Mouse (Mus musculus) gastrocnemius, adult 2 months (tissue): ENCODE measurements around the gene Reln. TPM values are rescaled to one million over a fixed set of nuclear protein-coding genes. Genes with fewer than 3 reads are reported as not detected.

Experiments used
- DNase-seq: peaks from one replicate; pipeline ENCODE4 v3.0.0; 2022
- H3K27ac ChIP-seq: fragments of 200-600 bp; 2 replicates; pipeline ENCODE4 v1.8.1; 2022; ENCODE audit warnings: mild to moderate bottlenecking
- H3K4me3 ChIP-seq: fragments of 200-600 bp; 2 replicates; pipeline ENCODE4 v1.8.1; 2022; ENCODE audit warnings: mild to moderate bottlenecking, moderate library complexity
- CTCF ChIP-seq: fragments of 200-600 bp; IDR thresholded peaks from 2 replicates; pipeline ENCODE4 v1.8.1; 2022; ENCODE audit warnings: antibody characterized with exemption, mild to moderate bottlenecking, moderate library complexity
- intact Hi-C: fragments of 180-260 bp; cut with DNase I; formaldehyde crosslinking; loops from one replicate; pipeline ENCODE4 v1.15.1; 2025
- total RNA-seq, 2 experiments: library from RNA; stranded (reverse); gene quantifications; 2 replicates each; pipeline ENCODE4 v1.2.3; 2021

Gene Reln
- total RNA-seq, 2 experiments from 2014 or later = 1.8 to 2.8 TPM

DNA sequence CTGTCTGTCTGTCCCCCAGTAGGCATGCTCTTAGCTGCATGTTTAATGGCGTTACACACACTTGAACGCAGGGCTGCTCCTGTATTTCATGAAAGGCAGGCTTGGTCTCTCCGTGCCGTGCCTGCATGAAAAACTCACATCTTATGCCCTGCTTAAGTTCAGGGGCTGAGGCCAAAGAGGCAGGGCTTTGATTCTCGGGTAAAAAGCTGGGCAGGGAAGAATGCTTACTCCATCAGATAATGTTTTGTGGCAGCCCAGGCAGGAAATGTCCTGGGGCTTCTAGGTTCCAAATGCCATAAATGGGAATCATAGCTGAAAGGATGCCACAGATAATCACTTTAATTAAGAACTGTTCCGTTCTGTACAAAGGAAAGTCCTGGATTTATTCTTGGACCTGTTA, 226.0 kb downstream of the Reln start:
- no peak for TF ChIP-seq CTCF
- Histone ChIP-seq H3K4me3 (no peak overlapping the region), H3K27ac (no peak overlapping the region)
- DNase-seq = no peak
- intact Hi-C loops = no loop called here

DNA sequence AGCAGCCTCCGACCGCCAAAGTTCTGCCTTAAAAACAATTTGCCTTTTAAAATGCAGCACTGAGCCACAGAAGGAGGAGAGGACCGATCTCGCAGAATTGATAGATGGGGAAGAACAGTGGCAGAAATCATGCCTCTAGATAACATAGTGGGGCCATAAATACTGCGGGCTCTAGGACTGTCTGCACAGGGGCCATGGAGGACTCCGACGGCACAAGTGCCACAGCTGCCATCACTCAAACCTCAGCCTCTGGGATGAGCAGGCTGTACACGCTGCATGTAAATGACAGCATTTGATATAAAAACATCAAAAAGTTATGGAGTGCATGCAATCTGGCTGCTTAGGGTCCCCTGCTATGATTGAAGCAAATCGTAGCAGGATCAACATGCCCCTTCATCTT, 227.6 kb downstream of the Reln start:
- Histone ChIP-seq H3K27ac (no peak overlapping the region), H3K4me3 (no peak overlapping the region)
- no peak for DNase-seq
- TF ChIP-seq CTCF = no peak
- intact Hi-C loops = no loop called here

DNA sequence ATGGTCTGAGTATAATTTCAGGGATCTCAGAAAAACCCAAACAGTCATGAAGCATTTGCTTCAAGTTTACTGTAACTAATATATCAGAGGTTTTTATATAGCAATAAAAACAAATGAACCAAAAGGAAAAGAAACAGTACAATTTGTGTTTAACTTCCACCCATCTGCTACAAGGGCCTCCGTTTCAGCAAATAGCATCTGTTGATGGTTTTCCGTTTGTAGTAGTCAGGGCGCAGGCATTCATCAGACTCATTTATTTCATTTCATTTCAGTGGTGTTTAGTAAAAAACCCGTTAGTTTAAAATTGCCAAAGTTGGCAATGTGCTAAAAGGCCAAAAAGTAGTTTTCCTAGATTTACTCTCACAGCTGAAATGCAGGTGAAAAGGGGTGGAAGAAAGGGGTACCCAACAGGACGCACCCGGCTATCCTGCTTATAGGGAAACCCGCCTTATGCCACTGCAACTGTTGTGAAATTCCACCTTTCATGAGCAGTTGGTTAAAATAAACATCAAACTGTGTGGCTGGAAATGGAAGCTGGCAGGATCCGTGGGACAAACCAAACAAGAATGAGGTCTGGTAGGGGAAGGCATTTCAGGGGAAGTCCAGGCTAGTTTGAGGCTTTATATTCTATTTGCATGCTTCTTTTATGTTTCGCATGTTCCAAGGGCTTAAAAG, 237.6 kb downstream of the Reln start:
- DNase-seq = no peak
- intact Hi-C loops = no loop called here
- TF ChIP-seq CTCF = no peak
- Histone ChIP-seq H3K27ac (no peak overlapping the region), H3K4me3 (no peak overlapping the region)

DNA sequence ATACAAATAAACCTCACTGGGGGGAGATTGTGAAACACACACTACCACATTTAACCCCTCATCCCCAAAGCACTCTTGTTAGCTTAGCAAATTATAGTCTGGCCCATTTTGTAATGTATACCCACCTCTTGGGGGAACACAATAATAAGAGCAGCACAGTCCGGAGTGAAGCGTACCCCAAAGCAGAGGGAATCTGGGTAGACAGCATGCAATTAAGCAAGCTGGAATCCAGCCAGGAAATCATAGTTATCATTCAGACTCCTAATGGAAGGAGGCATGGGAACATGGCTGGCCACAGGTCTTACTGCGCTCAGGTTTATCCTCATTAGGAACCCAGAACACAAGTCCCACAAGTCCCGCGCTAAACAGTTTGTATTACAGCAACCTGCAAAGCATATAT, 249.5 kb downstream of the Reln start:
- no peak overlapping the region for H3K27ac ChIP-seq
- intact Hi-C loops = no loop called here
- H3K4me3 ChIP-seq = no peak overlapping the region
- no peak for TF ChIP-seq CTCF
- no peak for DNase-seq

DNA sequence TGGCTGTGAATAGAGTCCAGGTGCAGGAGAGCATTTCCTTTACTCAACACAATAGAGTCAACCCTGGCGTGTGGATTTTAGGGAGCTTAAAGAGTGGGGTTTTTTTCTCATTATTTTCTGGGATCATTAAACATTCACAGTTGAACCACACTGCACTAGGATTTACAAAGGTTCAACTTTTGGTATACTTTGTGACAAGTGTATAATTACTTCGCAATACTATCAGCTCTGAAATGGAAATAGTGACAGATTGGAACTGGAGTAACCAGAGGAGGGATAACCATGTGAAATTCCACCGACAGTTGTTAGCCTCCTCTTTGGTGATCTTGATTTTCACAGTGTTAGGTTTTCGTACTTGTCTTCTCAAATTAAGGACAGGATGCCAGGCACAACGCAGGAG, 250.5 kb downstream of the Reln start:
- intact Hi-C loops = no loop called here

DNA sequence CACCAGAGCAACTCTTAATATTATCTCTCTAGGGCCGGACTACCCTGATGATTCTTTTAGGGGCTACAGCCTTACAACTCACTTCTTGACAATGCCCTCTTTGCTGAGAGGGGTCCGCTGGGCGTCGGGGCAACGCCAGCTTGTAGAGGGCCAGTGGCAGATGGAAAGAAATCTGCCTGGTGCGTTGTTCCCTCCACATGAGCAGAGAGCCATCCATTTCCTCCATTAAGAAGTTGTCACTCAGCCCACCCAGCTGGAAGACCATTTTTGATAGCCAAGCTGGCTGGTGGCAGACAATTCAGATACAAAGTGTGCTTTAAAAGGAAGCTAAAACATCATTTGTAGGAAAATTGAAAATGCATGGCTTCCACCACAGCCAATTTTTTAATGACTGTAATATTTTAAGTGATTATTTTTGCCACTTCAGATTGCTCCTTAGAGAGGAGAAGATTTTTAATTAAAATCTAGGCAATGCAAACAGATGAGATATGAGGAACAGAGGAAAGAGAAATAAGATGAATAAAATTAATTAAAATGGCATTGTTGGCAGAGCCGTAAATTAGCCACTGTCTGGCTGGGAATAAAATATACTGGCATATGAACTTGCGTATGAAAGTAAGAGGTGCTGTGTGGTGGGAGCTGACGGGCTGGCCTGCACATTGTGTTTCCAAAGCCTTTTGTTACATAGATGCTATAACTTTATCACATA, 251.2 kb downstream of the Reln start:
- Histone ChIP-seq H3K4me3 (no peak overlapping the region), H3K27ac (no peak overlapping the region)
- intact Hi-C loops = no loop called here
- DNase-seq = no peak
- no peak for TF ChIP-seq CTCF

More for the DNA sequence above, 250.5 kb downstream of the Reln start:
- no peak overlapping the region for H3K4me3 ChIP-seq
- no peak for DNase-seq
- no peak for TF ChIP-seq CTCF
- H3K27ac ChIP-seq = no peak overlapping the region

DNA sequence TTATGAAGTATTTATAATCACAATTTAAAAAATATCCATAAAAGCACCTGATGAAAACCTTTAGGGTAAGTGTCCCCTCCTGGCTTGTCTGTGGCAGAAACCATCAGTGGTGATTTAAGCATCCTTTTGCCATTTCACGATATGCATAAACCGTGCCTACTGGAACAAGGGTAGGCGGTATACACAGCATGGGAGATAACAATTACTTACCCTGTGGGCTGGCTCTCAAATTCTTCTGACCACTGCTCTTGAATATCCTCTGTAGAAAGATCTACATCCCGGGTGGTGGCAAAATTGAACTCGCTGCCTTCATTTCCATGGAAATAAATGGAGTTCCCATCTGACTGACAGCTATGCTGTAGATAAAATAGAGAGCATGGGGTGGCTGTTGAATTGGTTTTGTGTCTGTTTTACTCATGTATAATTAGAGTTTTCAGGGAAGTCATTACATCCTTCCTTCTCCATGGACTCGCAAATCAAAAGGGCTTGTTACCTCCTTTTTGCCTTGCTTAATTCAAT, 264.0 kb downstream of the Reln start:
- DNase-seq = no peak
- intact Hi-C loops = no loop called here
- no peak overlapping the region for H3K4me3 ChIP-seq
- H3K27ac ChIP-seq = no peak overlapping the region
- TF ChIP-seq CTCF = no peak

DNA sequence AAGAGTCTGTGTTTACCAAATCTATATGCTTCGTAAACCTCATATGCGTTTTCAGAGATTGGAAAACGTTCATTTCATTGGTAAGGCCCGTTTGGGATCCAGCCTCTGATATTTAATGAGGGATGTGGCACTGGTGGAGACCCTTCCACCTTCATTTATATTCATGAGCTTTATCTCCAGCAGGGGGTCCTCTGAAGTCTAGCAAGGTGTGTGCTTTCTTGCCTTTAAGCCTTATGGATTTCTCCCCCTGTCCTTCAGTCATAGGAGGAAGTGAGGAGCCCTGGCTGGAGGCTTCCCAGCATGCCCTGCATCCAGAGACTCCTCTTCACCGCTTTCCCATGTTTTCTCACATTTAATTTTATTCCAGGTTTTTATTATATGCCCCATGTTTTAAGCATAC, 269.5 kb downstream of the Reln start:
- H3K4me3 ChIP-seq = no peak overlapping the region
- no peak for DNase-seq
- no peak overlapping the region for H3K27ac ChIP-seq
- intact Hi-C loops = no loop called here
- no peak for TF ChIP-seq CTCF

DNA sequence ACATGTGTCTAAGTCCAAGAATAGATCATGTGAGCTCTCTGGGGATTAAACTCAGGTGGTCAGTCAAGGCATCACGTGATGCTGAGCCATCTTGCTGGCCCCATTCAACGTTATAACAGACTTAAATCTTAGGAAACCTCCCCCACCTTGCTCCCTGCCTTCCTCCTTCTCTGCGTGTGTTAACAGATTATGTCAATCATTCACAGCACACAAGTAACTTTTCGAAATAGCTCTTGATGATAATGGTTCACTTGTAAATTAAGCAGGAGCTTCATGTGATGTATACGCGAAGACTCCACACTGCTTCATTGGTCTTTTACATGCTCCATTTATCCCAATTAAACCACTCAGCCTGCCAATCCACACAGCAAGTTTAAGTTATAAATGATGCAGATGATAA, 271.9 kb downstream of the Reln start:
- no peak for DNase-seq
- TF ChIP-seq CTCF = no peak

DNA sequence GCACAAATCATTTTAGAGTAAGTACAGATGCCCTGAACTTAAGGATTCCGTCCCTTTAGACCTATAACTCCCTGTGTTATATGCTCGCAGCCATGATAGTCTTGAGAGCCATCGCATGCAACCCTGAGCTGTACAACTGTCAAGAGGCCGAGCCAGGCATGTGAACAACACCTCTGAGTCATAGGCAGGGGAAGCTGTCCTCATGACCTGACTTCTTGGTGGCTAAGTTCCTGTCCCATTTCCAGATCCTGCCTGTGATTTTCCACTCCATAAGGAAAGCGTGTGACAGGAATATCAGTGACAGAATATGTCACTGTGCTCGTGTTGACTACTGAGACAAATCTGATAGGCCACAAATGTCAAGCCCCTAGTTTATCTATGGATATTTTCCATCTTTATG, 285.3 kb downstream of the Reln start:
- intact Hi-C loops = no loop called here
- Histone ChIP-seq H3K27ac (no peak overlapping the region), H3K4me3 (no peak overlapping the region)
- TF ChIP-seq CTCF = no peak
- DNase-seq = no peak

More for the DNA sequence above, 271.9 kb downstream of the Reln start:
- no peak overlapping the region for H3K4me3 ChIP-seq
- no peak overlapping the region for H3K27ac ChIP-seq
- intact Hi-C loops = no loop called here

DNA sequence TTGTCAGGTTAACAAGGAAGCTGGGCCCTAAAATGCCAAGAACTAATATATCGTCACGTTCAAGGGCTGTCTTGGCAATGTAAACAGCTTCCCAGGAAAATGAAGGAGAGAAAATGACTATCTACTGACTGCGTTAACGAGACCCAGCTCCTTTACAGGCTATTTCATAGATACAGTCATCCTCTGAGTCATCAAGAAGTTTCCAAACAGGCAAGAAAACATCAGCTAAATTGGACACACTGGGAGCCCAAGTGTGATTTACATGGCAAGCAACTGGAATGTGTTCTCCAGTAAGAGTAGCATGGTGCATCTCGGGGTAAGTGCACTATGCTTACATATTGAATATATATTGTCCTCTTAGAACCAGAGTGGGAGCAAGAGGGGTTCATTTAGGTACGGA, 302.7 kb downstream of the Reln start:
- no peak for TF ChIP-seq CTCF
- H3K4me3 ChIP-seq = no peak overlapping the region
- no peak for DNase-seq
- H3K27ac ChIP-seq = no peak overlapping the region
- intact Hi-C loops = no loop called here

DNA sequence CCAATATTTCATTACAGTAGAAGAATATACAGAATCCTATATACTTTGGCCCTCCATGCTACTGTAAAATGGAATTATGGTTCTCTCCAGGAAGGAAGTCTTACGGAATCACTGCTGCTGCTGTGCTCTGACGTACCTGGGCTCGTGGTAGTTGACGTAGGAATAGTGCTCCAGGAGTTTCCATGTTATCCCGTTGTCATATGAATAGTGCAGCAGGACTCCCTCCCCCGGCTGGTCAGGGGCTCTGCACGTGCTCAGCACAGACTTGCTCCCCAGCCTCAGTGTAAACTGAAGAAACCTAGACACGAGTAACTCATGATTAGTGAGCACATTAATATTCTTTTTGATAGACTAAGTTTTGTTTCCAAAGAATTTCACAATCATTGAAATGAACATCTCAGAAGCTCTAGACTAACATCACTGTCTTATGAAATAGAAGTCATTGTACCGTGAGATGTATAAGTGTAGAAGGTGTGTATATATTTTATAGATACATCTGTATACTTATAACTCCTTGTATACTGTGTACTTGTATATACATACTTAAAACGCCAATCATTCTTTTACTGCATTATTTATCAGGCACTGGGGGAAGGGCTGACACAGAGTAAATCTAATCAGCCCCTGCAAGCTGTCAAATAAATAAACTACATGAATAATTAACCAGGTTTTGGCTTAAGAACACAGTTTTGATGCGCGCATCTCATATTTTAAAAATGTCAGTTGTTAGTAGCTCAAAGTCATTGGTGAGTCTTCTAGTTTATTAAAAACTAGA, 304.9 kb downstream of the Reln start:
- H3K27ac ChIP-seq = no peak overlapping the region
- intact Hi-C loops = no loop called here
- TF ChIP-seq CTCF = no peak

DNA sequence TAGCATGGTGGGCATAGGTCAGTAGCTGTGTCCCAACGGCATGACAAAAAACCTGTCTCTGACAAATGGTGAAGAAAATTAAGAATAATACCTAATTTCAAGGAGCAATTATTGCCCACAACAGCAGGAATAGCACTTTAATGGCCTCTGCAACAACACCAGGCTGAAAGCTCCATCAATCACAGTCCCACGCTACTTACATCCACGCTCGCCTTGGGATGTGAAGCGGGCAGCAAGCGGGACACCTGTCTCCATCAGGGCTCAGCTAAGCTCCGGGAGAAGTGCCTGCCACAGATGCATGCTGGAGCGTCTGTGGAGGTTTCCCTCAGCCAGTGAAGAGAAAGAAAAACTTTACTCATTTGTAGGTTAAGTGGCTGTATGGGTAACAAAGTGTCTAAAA, 309.3 kb downstream of the Reln start:
- DNase-seq = no peak
- intact Hi-C loops = no loop called here
- Histone ChIP-seq H3K27ac (no peak overlapping the region), H3K4me3 (no peak overlapping the region)
- TF ChIP-seq CTCF = no peak

More for the DNA sequence above, 304.9 kb downstream of the Reln start:
- H3K4me3 ChIP-seq = no peak overlapping the region
- no peak for DNase-seq
